Mouse (Mus musculus) limb, embryonic 12.5 days (tissue): ENCODE results near the gene Shc1. TPM values are rescaled to one million over a fixed set of nuclear protein-coding genes. Genes with fewer than 3 reads are reported as not detected.

Experiments used
- ATAC-seq: fragments of 200-750 bp; cut with Nextera tagmentation; 2 replicates; pipeline ENCODE4 v1.8.0; 2017; ENCODE audit warnings: low read depth, moderate TSS enrichment; ENCODE audit not compliant: insufficient number of reproducible peaks, insufficient read depth, low FRiP score, low TSS enrichment
- H3K27ac ChIP-seq: fragments of 300-500 bp; sonication (generic); 2 replicates; pipeline ENCODE4 v1.5.1; 2016; ENCODE audit warnings: mild to moderate bottlenecking, moderate library complexity
- H3K27me3 ChIP-seq: fragments of 300-500 bp; sonication (generic); 2 replicates; pipeline ENCODE4 v1.6.1; 2016; ENCODE audit warnings: mild to moderate bottlenecking, moderate library complexity
- H3K36me3 ChIP-seq: fragments of 300-500 bp; sonication (generic); 2 replicates; pipeline ENCODE4 v1.6.1; 2016; ENCODE audit warnings: mild to moderate bottlenecking, moderate library complexity
- H3K4me1 ChIP-seq: fragments of 300-500 bp; sonication (generic); replicated peaks from 2 replicates; pipeline ENCODE4 v1.6.1; 2016
- H3K4me2 ChIP-seq: fragments of 300-500 bp; sonication (generic); 2 replicates; pipeline ENCODE4 v1.6.1; 2016; ENCODE audit warnings: mild to moderate bottlenecking, moderate library complexity
- H3K4me3 ChIP-seq: fragments of 300-500 bp; sonication (generic); replicated peaks from 2 replicates; pipeline ENCODE4 v1.5.1; 2016; ENCODE audit warnings: mild to moderate bottlenecking
- H3K9ac ChIP-seq: fragments of 300-500 bp; sonication (generic); replicated peaks from 2 replicates; pipeline ENCODE4 v1.6.1; 2016; ENCODE audit warnings: mild to moderate bottlenecking, moderate library complexity
- H3K9me3 ChIP-seq: fragments of 300-500 bp; sonication (generic); 2 replicates; pipeline ENCODE4 v1.6.1; 2016; ENCODE audit warnings: mild to moderate bottlenecking, moderate library complexity
- WGBS: fragments of 180-500 bp; shearing (Covaris S2); methylation state at CpG from one replicate; pipeline ENCODE4 v1.1.7; 2016; 5-methylcytosine and 5-hydroxymethylcytosine counted together
- polyA plus RNA-seq: library from polyadenylated mRNA; unstranded; fragments of >200 nt; fragmentation: Nextera tagmentation; extraction: Ambion mirVana; gene quantifications from 2 replicates; pipeline ENCODE4 v1.2.1, GENCODE M21; 2016

Shc1 gene
- polyA plus RNA-seq, 1 experiment from 2014 or later: 84.4 TPM

GRCm38 (mm10) chr3:89383651-89384255 lies 34.5 kb upstream of the Shc1 start:
- H3K36me3 ChIP-seq: no peaks in the 10 kb centered on the region
- no peaks in the 10 kb centered on the region for H3K27me3 ChIP-seq
- H3K4me2 ChIP-seq: no peak overlapping the region
- ATAC-seq: no peak
- H3K4me1 ChIP-seq: peaks cover 25% of the 10 kb centered on the region
- no peak overlapping the region for H3K9ac ChIP-seq
- no peak overlapping the region for H3K4me3 ChIP-seq
- H3K9me3 ChIP-seq: no peaks in the 10 kb centered on the region
- WGBS: 84% methylated on average over 5 of the region's 5 CpGs
- H3K27ac ChIP-seq: no peak overlapping the region

GRCm38 (mm10) chr3:89384331-89385076 lies 33.7 kb upstream of the Shc1 start:
- no peak for ATAC-seq
- no peaks in the 10 kb centered on the region for H3K36me3 ChIP-seq
- no peak overlapping the region for H3K4me3 ChIP-seq
- WGBS: 71% methylated on average over 9 of the region's 12 CpGs
- peak overlapping the region; percentile 10; the same call in 1 of the 2 replicates for H3K4me2 ChIP-seq
- H3K4me1 ChIP-seq: peaks cover 22% of the 10 kb centered on the region
- no peaks in the 10 kb centered on the region for H3K27me3 ChIP-seq
- peak overlapping the region; percentile 0; the same call in 1 of the 2 replicates for H3K27ac ChIP-seq
- H3K9ac ChIP-seq: no peak overlapping the region
- H3K9me3 ChIP-seq: no peaks in the 10 kb centered on the region

- Histone ChIP-seq H3K9me3 (no peaks in the 10 kb centered on the region), H3K36me3 (no peaks in the 10 kb centered on the region), H3K27ac (no peak overlapping the region), H3K27me3 (no peaks in the 10 kb centered on the region), H3K9ac (0 out of 2 replicates have a peak overlapping the region, but pooled peaks have one; percentile 27), H3K4me3 (no peak overlapping the region), H3K4me2 (no peak overlapping the region), H3K4me1 (peaks cover 26% of the 10 kb centered on the region)
- 36% methylated on average over 10 of the region's 11 CpGs for WGBS
- ATAC-seq: no peak
Measured at GRCm38 (mm10) chr3:89385451-89385850, 32.8 kb upstream of the Shc1 start.

- H3K27me3 ChIP-seq: peaks cover 11% of the 10 kb centered on the region
- WGBS: 44% methylated on average over 17 of the region's 17 CpGs
- H3K27ac ChIP-seq: no peak overlapping the region
- H3K4me3 ChIP-seq: no peak overlapping the region; the same call in 1 of the 2 replicates
- no peaks in the 10 kb centered on the region for H3K9me3 ChIP-seq
- H3K4me1 ChIP-seq: peaks cover 39% of the 10 kb centered on the region
- H3K36me3 ChIP-seq: no peaks in the 10 kb centered on the region
- no peak for ATAC-seq
- H3K4me2 ChIP-seq: no peak overlapping the region
- H3K9ac ChIP-seq: no peak overlapping the region
Measured at GRCm38 (mm10) chr3:89386438-89387420, 31.5 kb upstream of the Shc1 start.

GRCm38 (mm10) chr3:89387632-89388031 lies 30.6 kb upstream of the Shc1 start:
- Histone ChIP-seq H3K4me2 (no peak overlapping the region), H3K36me3 (no peaks in the 10 kb centered on the region), H3K4me3 (no peak overlapping the region), H3K9me3 (no peaks in the 10 kb centered on the region), H3K27me3 (peaks cover 20% of the 10 kb centered on the region), H3K4me1 (peaks cover 48% of the 10 kb centered on the region), H3K9ac (no peak overlapping the region), H3K27ac (no peak overlapping the region)
- ATAC-seq: no peak
- 79% methylated on average over 11 of the region's 11 CpGs for WGBS

GRCm38 (mm10) chr3:89388134-89388881 lies 29.9 kb upstream of the Shc1 start:
- H3K9ac ChIP-seq: no peak overlapping the region
- H3K36me3 ChIP-seq: no peaks in the 10 kb centered on the region
- H3K4me3 ChIP-seq: no peak overlapping the region
- H3K9me3 ChIP-seq: no peaks in the 10 kb centered on the region
- WGBS: 77% methylated on average over 11 of the region's 11 CpGs
- ATAC-seq: no peak
- H3K4me1 ChIP-seq: peaks cover 54% of the 10 kb centered on the region
- H3K4me2 ChIP-seq: no peak overlapping the region
- H3K27ac ChIP-seq: no peak overlapping the region
- peaks cover 26% of the 10 kb centered on the region for H3K27me3 ChIP-seq

GRCm38 (mm10) chr3:89388901-89389740 lies 29.1 kb upstream of the Shc1 start:
- H3K4me1 ChIP-seq: peaks cover 58% of the 10 kb centered on the region

GRCm38 (mm10) chr3:89390111-89390515 lies 28.1 kb upstream of the Shc1 start:
- WGBS: 52% methylated on average over 5 of the region's 5 CpGs
- H3K4me1 ChIP-seq: peaks cover 61% of the 10 kb centered on the region
- no peak overlapping the region for H3K4me3 ChIP-seq

More at GRCm38 (mm10) chr3:89388901-89389740, 29.1 kb upstream of the Shc1 start:
- H3K4me2 ChIP-seq: no peak overlapping the region
- no peak overlapping the region for H3K9ac ChIP-seq
- H3K27me3 ChIP-seq: peaks cover 26% of the 10 kb centered on the region
- no peaks in the 10 kb centered on the region for H3K9me3 ChIP-seq
- WGBS: 60% methylated on average over 6 of the region's 6 CpGs
- H3K4me3 ChIP-seq: no peak overlapping the region
- H3K36me3 ChIP-seq: no peaks in the 10 kb centered on the region
- no peak for ATAC-seq
- no peak overlapping the region for H3K27ac ChIP-seq

GRCm38 (mm10) chr3:89390699-89391662 lies 27.3 kb upstream of the Shc1 start:
- Histone ChIP-seq H3K27me3 (peaks cover 26% of the 10 kb centered on the region), H3K9ac (peak overlapping the region; percentile 54; the same call in 1 of the 2 replicates), H3K4me3 (peak overlapping the region; percentile 53), H3K4me1 (peaks cover 64% of the 10 kb centered on the region), H3K27ac (no peak overlapping the region), H3K4me2 (peak overlapping the region; percentile 100), H3K36me3 (no peaks in the 10 kb centered on the region), H3K9me3 (no peaks in the 10 kb centered on the region)
- ATAC-seq: no peak
- 13% methylated on average over 19 of the region's 19 CpGs for WGBS

More at GRCm38 (mm10) chr3:89390111-89390515, 28.1 kb upstream of the Shc1 start:
- Histone ChIP-seq H3K4me2 (no peak overlapping the region), H3K36me3 (no peaks in the 10 kb centered on the region), H3K9ac (no peak overlapping the region), H3K27me3 (peaks cover 26% of the 10 kb centered on the region), H3K9me3 (no peaks in the 10 kb centered on the region), H3K27ac (no peak overlapping the region)
- no peak for ATAC-seq
